Mouse (Mus musculus): ENCODE results near the gene Csrp3. TPM values are rescaled to one million over a fixed set of nuclear protein-coding genes. Genes with fewer than 3 reads are reported as not detected.
A peak's percentile ranks its signal among the peaks of the same experiment; 100 is the strongest.

Csrp3 gene
- total and polyA plus RNA-seq, 3 experiments: 1.7 to 2.3 TPM; not detected in 1

- TF ChIP-seq USF2 (conservative IDR thresholded peaks at IDR 0.05; ENCODE audit: low read depth, low read length) (no peak), UBTF (IDR thresholded peaks at IDR 0.05; ENCODE audit: low read depth, low read length) (no peak), NELFE (IDR thresholded peaks at IDR 0.05; ENCODE audit: low read depth, low read length) (no peak), CHD1 (IDR thresholded peaks at IDR 0.05; ENCODE audit: low read depth, low read length) (no peak), TCF12 (IDR thresholded peaks at IDR 0.05; ENCODE audit: low read depth, low read length) (no peak), MEF2A (IDR thresholded peaks at IDR 0.05; ENCODE audit: borderline replicate concordance, low read depth, low read length) (peak; percentile 30; the same call in 1 of the 2 replicates), RAD21 (IDR thresholded peaks at IDR 0.05; ENCODE audit: low read depth, low read length) (peak; percentile 63)
Measured at GRCm38 (mm10) chr7:48894152-48894551, 46.3 kb upstream of the Csrp3 start (continued).

- Histone ChIP-seq H3K27me3 (replicated peaks) (peaks cover 26% of the 10 kb centered on the region), H3K79me2 (replicated peaks; ENCODE audit: control insufficient read depth, extremely low read depth, insufficient read depth, poor library complexity, severe bottlenecking) (no peaks in the 10 kb centered on the region), H3K4me3 (replicated peaks in 1 of 3; ENCODE audit: low read depth in 2 of 3, low read length in 2 of 3, poor library complexity in 1 of 3) (no peak overlapping the region), H3K4me2 (ENCODE audit: insufficient read depth, low read depth, poor library complexity, severe bottlenecking) (no peak overlapping the region), H3K9ac (ENCODE audit: insufficient read depth, low read depth) (no peak overlapping the region), H3K4me1 (ENCODE audit: control insufficient read depth in 1 of 2, insufficient read depth in 2 of 2) (peaks cover 0 to 4% of the 10 kb centered on the region in 2 experiments; a peak in 1 of 4 replicates), H3K9me3 (replicated peaks; ENCODE audit: low read length) (no peaks in the 10 kb centered on the region), H3K36me3 (replicated peaks in 1 of 2; ENCODE audit: control insufficient read depth in 1 of 2, insufficient read depth in 1 of 2, low read length in 1 of 2) (no peaks in the 10 kb centered on the region), H3K27ac (ENCODE audit: insufficient read depth, low read depth) (no peak overlapping the region)
- in situ Hi-C loops (cut with MboI; ENCODE audit: low pct_ligation_motif_present, low pct_unique_long_range_greater_than_20kb, low sequenced_read_pairs): no loop called here
- DNase-seq (ENCODE audit: extremely low read depth): no peak
- dilution Hi-C loops (cut with MboI; ENCODE audit: extremely low pct_ligation_motif_present, extremely low pct_unique_long_range_greater_than_20kb, low sequenced_read_pairs): no loop called here
- TF ChIP-seq KAT2A (IDR thresholded peaks at IDR 0.05; ENCODE audit: insufficient replicate concordance, low read length) (no peak), POLR2AphosphoS2 (IDR thresholded peaks at IDR 0.05; ENCODE audit: low read depth, low read length) (no peak), RAD21 (IDR thresholded peaks at IDR 0.05; ENCODE audit: low read depth, low read length) (no peak), MXI1 (IDR thresholded peaks at IDR 0.05; ENCODE audit: low read depth, low read length) (no peak), PAX5 (IDR thresholded peaks at IDR 0.05; ENCODE audit: low read length) (no peak), MEF2A (IDR thresholded peaks at IDR 0.05; ENCODE audit: borderline replicate concordance, low read depth, low read length) (no peak), E2F4 (IDR thresholded peaks at IDR 0.05; ENCODE audit: insufficient replicate concordance, low read depth, low read length) (no peak), TBP (conservative IDR thresholded peaks at IDR 0.05; ENCODE audit: low read depth, low read length) (no peak)
Measured at GRCm38 (mm10) chr7:48893093-48893492, 45.3 kb upstream of the Csrp3 start.

GRCm38 (mm10) chr7:48891029-48891428 lies 43.2 kb upstream of the Csrp3 start:
- dilution Hi-C loops (cut with MboI; ENCODE audit: extremely low pct_ligation_motif_present, extremely low pct_unique_long_range_greater_than_20kb, low sequenced_read_pairs): no loop called here
- Histone ChIP-seq H3K9ac (ENCODE audit: insufficient read depth, low read depth) (no peak overlapping the region), H3K79me2 (replicated peaks; ENCODE audit: control insufficient read depth, extremely low read depth, insufficient read depth, poor library complexity, severe bottlenecking) (no peaks in the 10 kb centered on the region), H3K9me3 (replicated peaks; ENCODE audit: low read length) (no peaks in the 10 kb centered on the region), H3K27ac (ENCODE audit: insufficient read depth, low read depth) (no peak overlapping the region), H3K4me1 (ENCODE audit: control insufficient read depth in 1 of 2, insufficient read depth in 2 of 2) (no peaks in the 10 kb centered on the region), H3K4me3 (replicated peaks in 1 of 3; ENCODE audit: low read depth in 2 of 3, low read length in 2 of 3, poor library complexity in 1 of 3) (no peak overlapping the region), H3K27me3 (replicated peaks) (peaks cover 45% of the 10 kb centered on the region), H3K36me3 (replicated peaks in 1 of 2; ENCODE audit: control insufficient read depth in 1 of 2, insufficient read depth in 1 of 2, low read length in 1 of 2) (no peaks in the 10 kb centered on the region), H3K4me2 (ENCODE audit: insufficient read depth, low read depth, poor library complexity, severe bottlenecking) (no peak overlapping the region)
- no peak for TF ChIP-seq HCFC1 (IDR thresholded peaks at IDR 0.05; ENCODE audit: low read depth, low read length)
- TF ChIP-seq ETS1 (conservative IDR thresholded peaks at IDR 0.05; ENCODE audit: low read depth, low read length): no peak
- TF ChIP-seq TCF12 (IDR thresholded peaks at IDR 0.05; ENCODE audit: low read depth, low read length): no peak
- TF ChIP-seq SMC3 (IDR thresholded peaks at IDR 0.05; ENCODE audit: low read depth, low read length): no peak
- TF ChIP-seq CHD1 (IDR thresholded peaks at IDR 0.05; ENCODE audit: low read depth, low read length): no peak
- no peak for TF ChIP-seq EP300 (IDR thresholded peaks at IDR 0.05; ENCODE audit: low read length)
- in situ Hi-C loops (cut with MboI; ENCODE audit: low pct_ligation_motif_present, low pct_unique_long_range_greater_than_20kb, low sequenced_read_pairs): no loop called here
- DNase-seq (ENCODE audit: extremely low read depth): no peak

All from CH12.LX (cell line).